Mouse (Mus musculus): ENCODE measurements at regions not wholly inside any gene's neighbourhood (a gene's known extent, or its start where the extent isn't known, plus 50 kb on each side); places are given as distances from the start of the nearest gene placed in this dataset.

DNA sequence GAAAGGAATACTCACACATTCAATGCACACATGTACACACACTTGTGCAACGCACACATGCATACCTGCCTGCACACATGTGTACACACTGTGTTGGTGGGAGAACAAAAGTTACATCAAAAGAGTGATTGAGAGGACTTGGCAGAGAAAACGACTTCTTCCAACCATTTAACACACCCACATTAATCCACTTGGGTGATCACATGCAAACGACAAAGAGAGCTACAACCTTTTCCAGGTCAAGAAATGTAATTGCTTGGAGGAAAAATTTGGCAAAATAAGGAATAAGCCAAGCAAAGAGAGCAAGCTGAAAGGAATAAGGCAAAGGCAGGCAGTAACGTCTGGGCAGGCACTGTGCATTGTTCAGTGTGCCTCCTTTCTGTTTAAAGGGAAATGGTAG is 67.3 kb downstream of the C1d start:
- ATAC-seq (replicated peaks; ENCODE audit: insufficient number of reproducible peaks, low FRiP score, low TSS enrichment, low read depth), result no peak
- WGBS, result 55% methylated on average over 4 of the region's 4 CpGs
- H3K9me3 ChIP-seq (replicated peaks; ENCODE audit: control insufficient read depth, low read length), result no peaks in the 10 kb centered on the region
- no peak overlapping the region for H3K27ac ChIP-seq (replicated peaks; ENCODE audit: low read depth, low read length)
- no peak overlapping the region for H3K9ac ChIP-seq (replicated peaks; ENCODE audit: low read length)
- H3K4me3 ChIP-seq (ENCODE audit: low read depth, low read length), result no peak overlapping the region
- H3K4me1 ChIP-seq (ENCODE audit: control insufficient read depth, insufficient read depth, low read length), result no peaks in the 10 kb centered on the region
- H3K36me3 ChIP-seq (replicated peaks; ENCODE audit: control insufficient read depth, insufficient read depth, low read depth, low read length), result no peaks in the 10 kb centered on the region
- H3K4me2 ChIP-seq (ENCODE audit: low read depth, low read length), result no peak overlapping the region
- H3K27me3 ChIP-seq (ENCODE audit: control insufficient read depth, insufficient read depth, low read length), result no peaks in the 10 kb centered on the region
- no peak for DNase-seq (ENCODE audit: low spot score)

DNA sequence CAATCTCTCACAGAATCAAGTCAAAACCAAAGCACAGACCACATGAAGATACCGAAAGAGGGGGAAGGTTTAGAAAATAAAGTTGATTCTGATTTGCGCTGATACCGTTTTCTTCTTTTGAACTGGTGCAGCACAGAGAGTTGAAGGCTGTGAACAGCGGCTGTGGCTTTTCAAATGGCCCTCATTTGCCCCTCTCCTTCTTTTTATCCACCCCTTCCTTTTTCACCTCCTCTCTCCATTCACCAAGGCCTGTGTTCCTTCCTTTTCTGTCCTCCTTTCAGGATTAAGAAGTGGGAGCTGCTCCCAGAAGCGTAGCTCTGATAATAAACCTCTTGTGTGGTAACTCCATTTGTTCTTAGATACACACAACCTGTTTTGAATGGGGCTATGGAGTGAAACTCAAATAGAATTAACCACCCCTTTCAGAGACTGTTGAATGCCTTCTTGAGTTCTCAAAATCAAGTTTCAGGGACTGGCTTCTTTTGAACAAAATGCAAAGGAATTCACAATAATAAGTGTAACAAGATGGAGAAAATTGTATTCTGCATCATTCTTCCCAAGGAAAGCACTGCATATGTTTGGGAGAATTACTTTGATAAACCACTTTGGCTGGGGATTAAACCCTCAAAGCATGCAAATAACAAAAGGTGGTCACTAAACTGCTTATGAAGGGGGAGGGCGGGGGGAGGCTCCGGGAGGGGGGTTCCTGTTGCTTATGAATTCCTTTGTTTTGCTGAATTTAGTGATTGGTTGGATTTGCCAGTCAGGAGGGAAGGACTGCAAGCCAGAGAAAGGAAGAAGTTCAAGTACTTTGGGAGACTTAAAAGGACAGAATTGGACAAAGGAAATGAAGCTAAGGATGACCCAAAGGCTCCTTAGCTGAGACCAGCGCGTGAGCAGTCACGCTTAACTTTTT is 68.6 kb downstream of the C1d start:
- WGBS, result 64% methylated on average over 10 of the region's 10 CpGs
- H3K9me3 ChIP-seq (replicated peaks; ENCODE audit: control insufficient read depth, low read length), result no peaks in the 10 kb centered on the region
- H3K9ac ChIP-seq (replicated peaks; ENCODE audit: low read length), result no peak overlapping the region
- no peak overlapping the region for H3K4me3 ChIP-seq (ENCODE audit: low read depth, low read length)
- DNase-seq (ENCODE audit: low spot score) (peak; percentile 12), ATAC-seq (replicated peaks; ENCODE audit: insufficient number of reproducible peaks, low FRiP score, low TSS enrichment, low read depth) (no peak)
- H3K27ac ChIP-seq (replicated peaks; ENCODE audit: low read depth, low read length), result no peak overlapping the region
- H3K4me2 ChIP-seq (ENCODE audit: low read depth, low read length), result no peak overlapping the region
- H3K36me3 ChIP-seq (replicated peaks; ENCODE audit: control insufficient read depth, insufficient read depth, low read depth, low read length), result no peaks in the 10 kb centered on the region
- no peaks in the 10 kb centered on the region for H3K4me1 ChIP-seq (ENCODE audit: control insufficient read depth, insufficient read depth, low read length)
- H3K27me3 ChIP-seq (ENCODE audit: control insufficient read depth, insufficient read depth, low read length), result no peaks in the 10 kb centered on the region

DNA sequence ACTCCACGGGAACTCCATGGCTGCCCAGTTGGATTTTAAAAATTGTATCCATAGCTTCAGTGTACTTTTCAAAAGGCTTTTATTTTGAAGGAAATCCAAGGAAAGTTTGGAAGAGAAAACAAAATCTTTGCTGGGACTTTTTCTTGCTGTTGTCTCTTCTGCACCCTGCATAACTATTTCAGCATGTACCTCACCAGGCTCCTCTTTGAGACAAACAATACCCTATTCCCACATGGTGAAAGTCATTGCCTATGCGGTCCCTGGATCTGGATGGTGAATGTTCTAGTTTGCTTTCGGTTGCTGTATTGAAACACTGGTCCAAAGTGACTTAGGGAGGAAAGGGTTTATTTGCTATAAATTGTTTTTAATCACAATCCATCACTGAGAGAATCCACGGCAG is 69.3 kb downstream of the C1d start:
- no peaks in the 10 kb centered on the region for H3K36me3 ChIP-seq (replicated peaks; ENCODE audit: control insufficient read depth, insufficient read depth, low read depth, low read length)
- no peak overlapping the region for H3K27ac ChIP-seq (replicated peaks; ENCODE audit: low read depth, low read length)
- DNase-seq (ENCODE audit: low spot score) (no peak), ATAC-seq (replicated peaks; ENCODE audit: insufficient number of reproducible peaks, low FRiP score, low TSS enrichment, low read depth) (no peak)
- no peak overlapping the region for H3K4me3 ChIP-seq (ENCODE audit: low read depth, low read length)
- WGBS, result 70% methylated on average over 4 of the region's 4 CpGs
- H3K27me3 ChIP-seq (ENCODE audit: control insufficient read depth, insufficient read depth, low read length), result no peaks in the 10 kb centered on the region
- H3K4me2 ChIP-seq (ENCODE audit: low read depth, low read length), result no peak overlapping the region
- no peaks in the 10 kb centered on the region for H3K9me3 ChIP-seq (replicated peaks; ENCODE audit: control insufficient read depth, low read length)
- no peak overlapping the region for H3K9ac ChIP-seq (replicated peaks; ENCODE audit: low read length)
- H3K4me1 ChIP-seq (ENCODE audit: control insufficient read depth, insufficient read depth, low read length), result no peaks in the 10 kb centered on the region

DNA sequence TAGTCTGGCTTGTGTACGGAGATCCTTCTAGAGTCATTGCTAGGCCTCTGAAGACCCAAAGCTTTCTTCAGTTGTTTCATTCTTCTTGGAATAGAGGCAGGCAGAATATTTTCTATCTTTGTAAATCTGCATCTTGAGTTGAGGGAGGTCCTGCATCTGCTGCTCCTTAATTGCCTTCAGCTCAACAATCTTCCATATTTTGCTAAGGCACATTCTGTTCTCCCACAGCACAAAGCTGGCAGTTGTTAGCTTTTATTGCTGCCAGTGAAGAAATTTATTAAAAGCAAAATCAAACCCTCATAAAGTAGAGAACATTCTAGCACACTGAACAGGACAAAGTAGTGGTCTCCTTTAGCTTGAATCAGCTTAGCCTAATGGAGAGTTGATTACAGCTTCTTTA is 94.1 kb downstream of the C1d start:
- Histone ChIP-seq H3K4me2 (ENCODE audit: low read depth, low read length) (no peak overlapping the region), H3K27me3 (ENCODE audit: control insufficient read depth, insufficient read depth, low read length) (no peaks in the 10 kb centered on the region), H3K4me3 (ENCODE audit: low read depth, low read length) (no peak overlapping the region), H3K9ac (replicated peaks; ENCODE audit: low read length) (no peak overlapping the region), H3K9me3 (replicated peaks; ENCODE audit: control insufficient read depth, low read length) (no peaks in the 10 kb centered on the region), H3K36me3 (replicated peaks; ENCODE audit: control insufficient read depth, insufficient read depth, low read depth, low read length) (no peaks in the 10 kb centered on the region), H3K4me1 (ENCODE audit: control insufficient read depth, insufficient read depth, low read length) (no peaks in the 10 kb centered on the region), H3K27ac (replicated peaks; ENCODE audit: low read depth, low read length) (no peak overlapping the region)
- ATAC-seq (replicated peaks; ENCODE audit: insufficient number of reproducible peaks, low FRiP score, low TSS enrichment, low read depth), result no peak
- no peak for DNase-seq (ENCODE audit: low spot score)
- 100% methylated on average over 1 of the region's 1 CpGs for WGBS

DNA sequence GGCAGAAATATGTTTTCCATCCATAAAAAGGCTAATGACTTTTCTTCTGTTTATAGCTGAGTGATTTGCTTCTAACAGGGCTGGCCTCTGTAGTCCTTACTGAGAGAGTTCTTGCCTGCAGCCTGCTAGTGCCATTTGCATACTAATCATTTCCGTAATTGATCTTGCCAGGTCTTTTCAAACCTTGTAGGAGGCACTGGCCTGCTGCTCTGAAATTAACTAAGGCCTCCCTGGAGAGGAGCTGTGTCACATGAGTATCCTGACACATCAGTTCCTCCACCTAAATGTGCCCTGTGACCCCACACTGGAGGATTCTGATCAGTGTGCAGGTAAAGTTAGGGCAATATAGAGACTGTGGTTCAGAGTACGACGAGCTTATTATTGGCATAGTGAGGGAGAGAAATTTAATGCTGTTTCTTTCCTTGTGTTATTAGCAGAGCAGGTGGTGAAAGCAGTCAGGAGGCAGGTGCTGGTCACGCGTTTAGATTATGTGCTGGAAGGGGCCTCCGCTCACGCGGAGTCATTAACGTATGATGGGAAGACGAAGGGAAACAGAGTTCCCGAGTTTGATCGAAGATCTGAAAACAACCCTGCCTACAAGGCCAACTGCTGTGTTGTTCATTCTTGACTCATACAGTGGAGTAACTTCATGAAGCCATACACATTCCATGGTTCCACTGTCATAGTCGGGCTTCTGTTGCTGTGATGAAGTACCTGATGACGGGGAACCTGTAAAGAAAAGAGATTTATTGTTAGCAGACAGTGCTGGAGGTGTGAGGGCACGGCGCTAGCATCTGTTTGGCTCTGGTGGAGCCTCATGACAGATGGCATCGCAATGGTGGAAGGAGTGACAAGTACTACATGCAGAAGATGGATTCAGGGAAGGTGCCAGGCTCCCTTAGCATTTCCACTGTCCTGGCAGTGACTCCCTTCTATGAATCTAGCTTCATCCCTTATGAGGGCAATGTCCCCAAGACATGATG is 95.1 kb downstream of the C1d start:
- WGBS, result 70% methylated on average over 17 of the region's 17 CpGs
- no peak overlapping the region for H3K4me3 ChIP-seq (ENCODE audit: low read depth, low read length)
- H3K36me3 ChIP-seq (replicated peaks; ENCODE audit: control insufficient read depth, insufficient read depth, low read depth, low read length), result no peaks in the 10 kb centered on the region
- ATAC-seq (replicated peaks; ENCODE audit: insufficient number of reproducible peaks, low FRiP score, low TSS enrichment, low read depth) (no peak), DNase-seq (ENCODE audit: low spot score) (no peak)
- H3K4me2 ChIP-seq (ENCODE audit: low read depth, low read length), result no peak overlapping the region
- no peak overlapping the region for H3K9ac ChIP-seq (replicated peaks; ENCODE audit: low read length)
- no peak overlapping the region for H3K27ac ChIP-seq (replicated peaks; ENCODE audit: low read depth, low read length)
- H3K4me1 ChIP-seq (ENCODE audit: control insufficient read depth, insufficient read depth, low read length), result no peaks in the 10 kb centered on the region
- H3K27me3 ChIP-seq (ENCODE audit: control insufficient read depth, insufficient read depth, low read length), result no peaks in the 10 kb centered on the region
- H3K9me3 ChIP-seq (replicated peaks; ENCODE audit: control insufficient read depth, low read length), result no peaks in the 10 kb centered on the region

DNA sequence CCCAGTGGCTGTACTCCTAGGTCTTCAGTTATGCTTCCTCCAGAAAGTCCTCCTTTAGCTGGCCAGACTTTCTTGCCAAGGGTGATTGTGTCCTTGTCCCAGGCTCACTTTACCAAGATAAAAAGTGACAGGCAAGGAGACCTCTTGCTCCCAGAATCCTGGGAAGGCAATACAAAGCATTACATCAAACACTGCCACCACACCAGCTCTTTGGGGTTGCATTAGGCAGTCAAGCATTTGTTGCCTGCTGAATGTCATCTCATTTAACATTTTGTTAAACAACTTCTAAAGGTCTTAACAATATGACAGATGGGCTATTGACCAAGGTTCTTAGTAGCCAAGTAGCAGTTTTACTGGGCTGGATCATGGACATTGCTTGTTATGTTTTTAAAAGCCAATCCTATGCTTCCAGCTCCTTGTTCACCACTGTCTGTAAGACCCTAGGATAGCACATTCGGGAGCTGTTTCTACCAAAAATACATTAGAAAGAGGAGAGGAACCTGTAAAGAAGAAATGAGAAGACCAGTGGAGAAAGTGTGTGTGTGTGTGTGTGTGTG is 102.4 kb downstream of the C1d start:
- DNase-seq (ENCODE audit: low spot score) (no peak), ATAC-seq (replicated peaks; ENCODE audit: insufficient number of reproducible peaks, low FRiP score, low TSS enrichment, low read depth) (no peak)
- H3K9ac ChIP-seq (replicated peaks; ENCODE audit: low read length), result no peak overlapping the region
- no peaks in the 10 kb centered on the region for H3K36me3 ChIP-seq (replicated peaks; ENCODE audit: control insufficient read depth, insufficient read depth, low read depth, low read length)
- no peak overlapping the region for H3K4me3 ChIP-seq (ENCODE audit: low read depth, low read length)
- H3K27me3 ChIP-seq (ENCODE audit: control insufficient read depth, insufficient read depth, low read length), result no peaks in the 10 kb centered on the region
- no peak overlapping the region for H3K4me2 ChIP-seq (ENCODE audit: low read depth, low read length)
- H3K27ac ChIP-seq (replicated peaks; ENCODE audit: low read depth, low read length), result no peak overlapping the region
- 67% methylated on average over 1 of the region's 1 CpGs for WGBS
- H3K4me1 ChIP-seq (ENCODE audit: control insufficient read depth, insufficient read depth, low read length), result 0 out of 2 replicates have a peak, but pooled peaks cover 2% of the 10 kb centered on the region
- no peaks in the 10 kb centered on the region for H3K9me3 ChIP-seq (replicated peaks; ENCODE audit: control insufficient read depth, low read length)

DNA sequence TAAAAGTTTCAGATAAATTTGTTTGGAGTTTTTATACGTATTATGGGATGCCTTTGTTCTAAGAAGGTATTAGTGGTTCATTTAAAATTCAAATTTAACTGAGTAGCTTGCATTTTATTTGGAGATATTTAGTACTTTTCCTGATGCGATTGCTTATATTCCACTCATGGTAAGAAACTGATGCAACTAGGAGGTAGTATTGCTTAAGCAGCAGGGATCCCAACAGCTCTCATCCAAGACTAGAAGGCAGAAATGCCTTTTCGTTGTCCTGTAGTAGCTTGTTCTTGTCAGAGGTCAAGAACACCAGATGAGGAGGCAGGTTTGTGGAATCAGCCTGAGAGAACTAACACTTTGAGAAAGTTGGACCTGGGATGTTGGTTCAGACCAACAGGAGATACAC is 120.5 kb downstream of the C1d start:
- no peak for ATAC-seq (replicated peaks; ENCODE audit: insufficient number of reproducible peaks, low FRiP score, low TSS enrichment, low read depth)
- Histone ChIP-seq H3K36me3 (replicated peaks; ENCODE audit: control insufficient read depth, insufficient read depth, low read depth, low read length) (no peaks in the 10 kb centered on the region), H3K9ac (replicated peaks; ENCODE audit: low read length) (no peak overlapping the region), H3K9me3 (replicated peaks; ENCODE audit: control insufficient read depth, low read length) (no peaks in the 10 kb centered on the region), H3K4me2 (ENCODE audit: low read depth, low read length) (no peak overlapping the region), H3K4me3 (ENCODE audit: low read depth, low read length) (no peak overlapping the region), H3K27me3 (ENCODE audit: control insufficient read depth, insufficient read depth, low read length) (no peaks in the 10 kb centered on the region), H3K4me1 (ENCODE audit: control insufficient read depth, insufficient read depth, low read length) (no peaks in the 10 kb centered on the region), H3K27ac (replicated peaks; ENCODE audit: low read depth, low read length) (no peak overlapping the region)
- DNase-seq (ENCODE audit: low spot score), result no peak
- WGBS, result 84% methylated on average over 3 of the region's 3 CpGs

Data from embryonic facial prominence, embryonic 11.5 days (tissue).